Mouse (Mus musculus) fat pad, adult 2 months (tissue): ENCODE data around the gene Astn2.

ENCODE experiments used
- DNase-seq: peaks from one replicate; pipeline ENCODE4 v3.0.0-alpha.2; 2011; ENCODE audit warnings: low read depth, low spot score; ENCODE audit errors: extremely low read depth

The Astn2 gene

GRCm38 (mm10) chr4:66170787-66171186 lies 233.6 kb downstream of the Astn2 start:
- DNase-seq: no peak

GRCm38 (mm10) chr4:66169485-66169884 lies 234.9 kb downstream of the Astn2 start:
- DNase-seq: no peak

DNA sequence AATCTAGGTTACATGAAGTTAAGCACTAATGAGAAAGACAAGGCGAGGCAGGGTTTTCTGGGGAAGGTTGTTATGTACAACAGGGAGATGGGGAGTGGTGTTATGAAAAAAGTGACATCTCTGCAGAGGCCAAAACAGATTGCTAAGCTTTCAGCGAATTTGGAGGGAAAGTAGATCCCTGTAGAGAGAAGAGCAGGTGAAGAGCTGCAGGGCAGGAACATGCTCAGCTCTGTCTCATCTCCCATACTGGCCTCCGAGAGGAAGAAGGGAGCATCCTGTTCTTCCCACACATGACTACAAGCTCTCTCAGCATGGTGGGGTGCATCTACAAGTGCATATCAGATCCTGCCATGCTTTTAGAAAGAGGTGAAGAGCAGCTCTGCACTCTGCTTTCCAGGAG lies 245.7 kb downstream of the Astn2 start:
- no peak for DNase-seq

- no peak for DNase-seq
Observed at GRCm38 (mm10) chr4:66157439-66158113, 246.8 kb downstream of the Astn2 start.

GRCm38 (mm10) chr4:66146546-66146945 lies 257.9 kb downstream of the Astn2 start:
- no peak for DNase-seq

DNA sequence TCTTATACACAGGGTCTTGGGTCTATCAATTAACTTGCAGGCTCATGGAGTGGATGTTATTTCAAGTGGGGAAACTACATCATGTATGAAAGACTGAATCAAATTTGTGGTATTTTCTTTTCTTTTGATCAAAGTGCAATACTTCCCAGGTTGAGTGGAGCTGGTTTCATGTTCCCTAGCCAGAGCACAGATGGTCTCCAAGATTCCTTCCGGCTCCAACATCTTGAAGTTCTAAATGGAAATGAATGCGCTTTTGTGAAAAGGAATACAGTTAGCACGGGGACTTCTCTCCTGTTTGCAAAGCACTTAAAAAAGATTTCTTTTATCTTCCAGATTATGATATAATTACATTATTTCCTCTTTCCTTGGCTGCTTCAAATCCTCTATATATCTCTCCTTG lies 278.2 kb downstream of the Astn2 start:
- no peak for DNase-seq

GRCm38 (mm10) chr4:66122766-66123358 lies 281.5 kb downstream of the Astn2 start:
- no peak for DNase-seq

- no peak for DNase-seq
Observed at GRCm38 (mm10) chr4:66114243-66114642, 290.2 kb downstream of the Astn2 start.

DNA sequence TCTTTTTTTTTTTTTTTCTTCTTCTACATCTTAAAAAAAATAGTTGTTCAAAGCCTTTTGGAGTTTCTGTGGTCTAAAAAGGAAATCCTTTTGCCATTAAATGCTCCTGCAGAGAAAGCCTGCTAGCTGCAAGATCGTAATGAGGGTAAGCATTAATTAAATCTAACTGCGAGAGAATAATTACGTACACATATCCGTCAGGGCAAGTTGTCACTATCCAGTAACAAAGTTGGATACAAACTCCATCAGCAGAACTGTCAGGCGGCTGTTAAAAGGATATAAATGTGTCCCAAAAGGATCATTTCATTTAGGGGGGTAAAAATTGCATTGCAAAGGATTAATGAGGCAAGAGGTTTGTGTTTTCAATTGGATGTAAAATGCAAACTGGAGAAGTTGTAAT lies 302.4 kb downstream of the Astn2 start:
- no peak for DNase-seq

DNA sequence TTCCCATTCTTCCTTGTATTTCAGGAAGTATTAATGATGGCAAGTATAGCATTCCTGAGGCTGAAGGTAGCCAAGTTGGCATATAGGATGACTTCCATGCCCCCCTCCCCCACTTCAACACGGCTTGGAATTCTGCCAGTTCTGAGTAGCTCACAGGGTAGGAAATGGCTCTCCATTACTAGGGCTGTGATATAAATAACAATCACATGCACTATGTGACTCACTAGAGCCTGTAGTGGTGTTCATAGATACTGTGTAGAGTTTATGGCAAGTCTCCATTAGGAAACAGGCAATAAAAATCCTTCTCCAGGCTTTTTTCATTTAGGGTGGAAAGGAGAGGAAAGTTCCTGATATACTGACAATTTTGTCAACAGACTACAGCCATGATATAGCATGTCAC lies 306.8 kb downstream of the Astn2 start:
- no peak for DNase-seq

- no peak for DNase-seq
Observed at GRCm38 (mm10) chr4:66096104-66096503, 308.3 kb downstream of the Astn2 start.

DNA sequence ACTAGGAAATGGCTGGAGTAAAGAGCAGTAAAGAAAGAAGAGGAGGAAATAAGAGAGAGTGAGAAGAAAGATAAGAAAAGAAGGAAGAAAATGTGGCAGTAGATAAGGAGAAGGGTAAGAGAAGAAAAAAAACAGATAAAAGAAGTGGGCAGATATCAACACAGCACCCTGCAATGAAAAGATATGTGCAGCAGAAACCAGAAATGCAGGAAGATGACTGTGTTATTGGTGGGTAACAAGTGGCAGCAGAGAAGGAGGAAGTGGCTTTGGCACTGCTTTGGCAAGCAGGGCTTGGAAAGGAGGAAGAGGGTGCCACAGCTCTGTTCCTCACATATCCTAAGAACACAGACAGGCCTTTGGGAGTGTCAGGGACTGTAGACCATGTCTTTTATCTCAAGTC lies 347.2 kb downstream of the Astn2 start:
- DNase-seq: no peak

DNA sequence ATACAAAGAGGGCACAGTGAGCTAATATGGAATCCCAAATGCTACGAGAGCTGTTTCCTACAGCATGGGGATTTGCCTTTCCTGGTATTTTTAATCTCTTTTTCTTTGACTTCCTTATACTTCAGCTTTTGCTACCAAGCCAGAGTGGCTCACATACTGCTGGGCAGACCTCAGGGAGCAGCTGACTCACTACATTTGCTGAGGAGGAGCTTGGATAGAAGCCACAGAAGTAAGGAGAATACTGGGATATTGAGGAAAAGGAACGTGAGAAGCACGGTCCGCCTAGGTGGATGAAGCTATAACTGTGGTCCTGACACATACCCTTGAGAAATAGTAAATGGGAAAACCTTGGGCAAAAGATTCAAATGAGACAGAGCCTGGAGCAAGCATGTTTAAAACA lies 348.7 kb downstream of the Astn2 start:
- no peak for DNase-seq

DNA sequence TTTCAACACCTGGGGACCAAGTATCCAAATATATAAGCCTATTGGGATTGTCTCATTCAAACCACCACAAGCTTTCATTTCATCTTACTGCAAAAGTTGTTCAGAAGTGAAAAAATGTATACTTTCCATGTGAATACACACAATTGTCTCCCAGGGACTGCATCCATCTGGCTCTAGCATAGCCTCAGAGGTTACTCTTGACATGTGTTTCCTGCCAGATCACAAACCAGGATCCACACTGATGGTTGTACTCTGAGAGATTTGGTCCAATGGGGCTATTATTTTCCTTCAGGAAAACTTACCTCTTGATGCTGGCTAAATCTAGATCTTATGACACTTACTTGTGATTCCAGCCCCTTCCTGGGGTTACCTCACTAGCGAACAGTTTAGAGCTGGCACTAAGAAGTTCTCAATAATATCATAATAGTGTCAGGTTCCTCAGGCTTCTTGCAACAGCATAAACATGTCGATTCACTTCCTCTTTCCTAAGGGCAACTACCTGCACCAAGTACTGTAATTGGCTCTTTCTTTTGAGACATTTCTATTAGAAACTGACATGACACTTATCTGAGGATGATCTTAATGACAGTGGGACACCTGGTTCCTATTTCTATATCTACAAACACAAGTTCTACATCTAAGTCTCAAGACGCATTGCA lies 361.3 kb downstream of the Astn2 start:
- DNase-seq: no peak

DNA sequence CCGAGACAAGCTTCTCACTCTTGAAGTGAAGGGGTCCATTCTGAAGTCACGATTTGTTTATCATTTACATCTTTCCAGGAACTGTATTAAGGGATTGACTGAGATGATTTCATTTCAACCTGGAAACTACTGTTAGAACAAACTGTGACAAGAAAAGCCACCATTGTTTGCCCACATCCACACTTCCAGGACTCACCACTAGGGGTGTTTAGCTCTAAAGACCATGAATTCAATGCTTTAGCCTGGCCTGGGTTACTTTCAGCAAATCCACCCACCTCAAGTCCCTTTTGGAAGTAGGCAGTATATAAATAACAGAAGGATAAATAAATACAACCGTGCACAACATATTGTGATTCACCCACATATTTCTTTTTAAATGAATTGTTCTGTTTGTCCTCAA lies 370.6 kb downstream of the Astn2 start:
- DNase-seq: no peak

GRCm38 (mm10) chr4:66031320-66031870 lies 373.0 kb downstream of the Astn2 start:
- no peak for DNase-seq

DNA sequence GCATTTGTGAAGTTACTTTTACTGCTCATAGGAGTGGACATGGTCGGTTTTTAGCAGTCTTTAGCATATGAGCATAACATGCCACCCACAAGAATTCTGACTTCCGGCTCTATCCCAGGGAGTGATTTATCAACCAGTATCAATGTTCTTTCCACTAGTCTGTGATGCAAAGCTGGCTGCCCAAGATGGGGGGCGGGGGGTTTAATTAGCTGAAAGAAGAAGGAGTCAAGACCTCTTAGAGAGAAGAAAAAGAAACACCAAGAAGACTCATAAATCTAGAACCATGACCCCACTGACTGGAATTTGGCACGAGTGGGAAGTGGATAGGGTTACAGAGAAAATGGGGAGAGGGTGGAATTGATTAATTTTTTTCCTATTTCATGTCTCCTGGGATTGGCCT lies 374.5 kb downstream of the Astn2 start:
- no peak for DNase-seq

DNA sequence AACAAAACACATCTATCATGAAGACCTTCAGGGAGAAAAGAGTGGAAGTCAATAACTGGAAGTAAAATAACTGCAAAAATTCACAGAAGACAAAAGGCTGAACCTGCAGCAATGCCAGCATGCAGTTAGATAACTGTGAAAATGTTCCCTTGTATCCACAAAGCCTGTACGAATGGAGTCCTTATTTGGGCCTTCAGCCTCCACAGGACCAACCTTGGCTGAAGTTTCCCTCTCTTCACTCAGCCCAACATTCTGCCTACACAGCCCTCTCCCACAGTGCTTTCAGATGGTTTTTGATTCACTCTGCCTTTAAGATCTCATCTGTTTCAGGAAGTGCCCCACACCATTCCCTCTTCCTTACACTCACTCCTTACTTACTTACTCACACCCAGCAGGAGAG lies 376.5 kb downstream of the Astn2 start:
- DNase-seq: no peak

DNA sequence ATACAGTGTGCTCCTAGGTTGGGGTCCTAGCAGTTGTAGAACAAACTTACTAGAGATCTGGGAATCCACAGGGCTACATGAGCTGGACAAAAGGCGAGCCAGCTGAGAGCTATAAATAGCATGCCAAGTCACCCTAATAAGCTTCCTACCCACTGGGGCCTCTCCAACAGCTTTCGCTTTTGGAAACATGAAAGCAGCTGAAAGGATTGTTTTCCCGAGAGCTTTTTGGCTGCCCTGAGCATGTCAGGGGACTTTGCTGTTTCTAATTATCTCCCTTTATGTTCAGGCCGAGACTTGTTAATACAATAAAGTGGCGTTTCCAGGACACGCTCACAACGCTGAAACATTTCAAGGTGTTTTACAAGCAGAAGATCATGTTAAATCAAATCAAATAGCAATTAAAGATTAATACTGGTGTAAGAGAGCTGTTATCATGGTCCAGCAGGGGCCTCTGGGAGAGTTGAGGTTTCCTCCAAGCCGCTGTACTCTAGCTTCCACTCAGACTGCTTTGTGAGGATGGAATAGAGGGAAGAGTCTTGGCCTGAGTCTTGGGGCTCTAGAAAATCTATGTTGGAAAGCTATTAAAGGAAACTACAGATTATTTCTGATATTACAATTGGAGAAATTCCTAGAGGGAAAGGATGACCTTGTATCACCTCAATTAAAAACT lies 378.9 kb downstream of the Astn2 start:
- DNase-seq: no peak

DNA sequence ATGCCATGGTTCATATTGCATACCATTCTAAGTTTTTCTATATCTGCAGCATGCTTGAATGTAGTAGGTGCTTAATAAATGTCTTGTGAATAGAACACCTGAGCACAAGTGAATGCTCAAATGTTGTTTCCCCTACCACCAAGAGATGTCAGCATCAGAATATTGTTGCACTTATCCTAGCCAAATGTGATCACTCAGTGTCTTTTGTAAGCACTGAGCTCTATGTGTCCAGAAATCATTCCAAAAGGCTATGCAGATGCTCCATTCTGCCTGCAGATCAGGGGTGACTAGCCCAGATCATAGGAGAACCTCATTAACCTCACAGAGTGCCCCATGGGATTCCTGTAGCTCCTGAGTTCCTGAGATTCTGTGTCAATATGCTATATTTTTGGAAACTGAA lies 401.5 kb downstream of the Astn2 start:
- no peak for DNase-seq

DNA sequence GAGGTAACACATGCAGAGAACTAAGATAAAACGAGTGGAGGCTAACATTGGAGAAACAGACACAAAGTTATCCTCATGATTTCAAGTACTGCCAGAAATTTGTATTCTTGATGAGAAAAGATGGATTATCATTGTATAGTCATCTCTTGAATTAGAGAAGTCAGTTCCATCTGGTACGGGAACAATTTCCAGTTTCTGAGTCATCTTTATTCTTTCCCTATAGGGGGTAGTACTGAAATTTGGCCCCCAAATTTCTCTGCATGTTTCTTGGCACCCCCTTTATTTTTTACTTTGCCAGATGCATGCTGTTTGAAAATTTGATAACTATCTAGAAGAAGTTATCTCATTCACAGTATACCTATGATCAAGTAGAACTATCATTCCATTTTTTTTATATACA lies 420.8 kb downstream of the Astn2 start:
- no peak for DNase-seq

- no peak for DNase-seq
Observed at GRCm38 (mm10) chr4:65982882-65983281, 421.5 kb downstream of the Astn2 start.
